Comparison of ENCODE assay signal across 13 mouse cellular contexts in the genomic region with DNA sequence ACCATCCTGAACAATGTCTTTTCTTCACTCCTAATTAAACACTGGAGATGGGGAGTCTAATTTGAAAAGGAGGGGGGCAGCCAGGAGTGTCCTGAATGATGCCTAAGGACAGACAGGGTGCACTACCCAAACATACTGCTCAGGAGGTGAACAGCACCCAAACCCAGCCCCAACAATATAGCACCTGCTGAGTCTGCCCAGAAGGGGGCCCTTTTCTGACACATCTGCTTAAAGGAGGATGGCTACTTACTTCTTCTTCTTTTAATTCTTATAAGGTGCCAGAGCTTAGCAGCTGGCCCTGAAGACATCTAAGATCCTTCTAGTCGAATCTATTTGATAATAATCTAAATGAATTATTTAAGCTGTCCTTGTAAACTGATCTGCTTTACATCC. TPM values are rescaled to one million over a fixed set of nuclear protein-coding genes. Genes with fewer than 3 reads are reported as not detected.
DNase-seq lines count a peak whose midpoint lies in the region; ATAC-seq and TF ChIP-seq lines count a peak whose summit lies in the region.
"Had no signal": no experiment of that assay in that cellular context is flagged by ENCODE, and none has a peak within 500 bp of the region (broad histone marks: within the 10 kb centered on the region; RNA-seq: fewer than 3 reads in every experiment).

No protein-coding gene starts in this region.

- H3K36me3 ChIP-seq in heart, embryonic 13.5 days: peaks cover 10% of the 10 kb centered on the region; the same call in 1 of the 2 replicates
- H3K36me3 ChIP-seq in forebrain, embryonic 13.5 days (ENCODE audit: poor library complexity, severe bottlenecking): peaks cover 19% of the 10 kb centered on the region

- H3K9ac ChIP-seq in heart, embryonic 13.5 days: no peak overlapping the region
- H3K9ac ChIP-seq in forebrain, embryonic 13.5 days: no peak overlapping the region
- H3K9ac ChIP-seq: liver, embryonic 13.5 days had no signal

- no peak overlapping the region for H3K4me2 ChIP-seq in heart, embryonic 13.5 days
- no peak overlapping the region for H3K4me2 ChIP-seq in forebrain, embryonic 13.5 days
- H3K4me2 ChIP-seq: liver, embryonic 13.5 days had no signal

- ATAC-seq in heart, embryonic 13.5 days (ENCODE audit: extremely low read depth, insufficient number of reproducible peaks, low FRiP score, low TSS enrichment): no peak
- ATAC-seq in forebrain, embryonic 13.5 days: no peak
- ATAC-seq: activated CD4-positive, CD25-positive, alpha-beta regulatory T cell, adult 4 months had no signal

- H3K4me1 ChIP-seq in heart, embryonic 13.5 days: peaks cover 37% of the 10 kb centered on the region
- peaks cover 14% of the 10 kb centered on the region for H3K4me1 ChIP-seq in forebrain, embryonic 13.5 days
- H3K4me1 ChIP-seq: liver, embryonic 13.5 days had no signal

- TF ChIP-seq CTCF in left cerebral cortex, adult 2 months (IDR thresholded peaks at IDR 0.05): peak; percentile 38

- H3K27ac ChIP-seq in heart, embryonic 13.5 days (replicated peaks): peak overlapping the region; percentile 66; the same call in 1 of the 2 replicates
- H3K27ac ChIP-seq in left cerebral cortex, adult 2 months: no peak overlapping the region
- no peak overlapping the region for H3K27ac ChIP-seq in forebrain, embryonic 13.5 days
- H3K27ac ChIP-seq: liver, embryonic 13.5 days had no signal

- WGBS in heart, embryonic 13.5 days: 76% methylated on average over 1 of the region's 1 CpGs
- WGBS in forebrain, embryonic 13.5 days: 90% methylated on average over 1 of the region's 1 CpGs

- intact Hi-C loops in left cerebral cortex, adult 2 months (cut with DNase I): no loop called here
- intact Hi-C loops in left cerebral cortex, postnatal 14 days (cut with DNase I): no loop called here

- H3K4me3 ChIP-seq in heart, embryonic 13.5 days: no peak overlapping the region
- no peak overlapping the region for H3K4me3 ChIP-seq in left cerebral cortex, adult 2 months
- no peak overlapping the region for H3K4me3 ChIP-seq in forebrain, embryonic 13.5 days
- H3K4me3 ChIP-seq: liver, embryonic 13.5 days had no signal

- H3K27me3 ChIP-seq in heart, embryonic 13.5 days (replicated peaks): no peaks in the 10 kb centered on the region
- no peaks in the 10 kb centered on the region for H3K27me3 ChIP-seq in forebrain, embryonic 13.5 days
- H3K27me3 ChIP-seq: liver, embryonic 13.5 days had no signal

- no peaks in the 10 kb centered on the region for H3K9me3 ChIP-seq in heart, embryonic 13.5 days
- H3K9me3 ChIP-seq in forebrain, embryonic 13.5 days (replicated peaks): no peaks in the 10 kb centered on the region

- DNase-seq in heart, adult 11 months: no peak
- no peak for DNase-seq in left cerebral cortex, adult 2 months (ENCODE audit: extremely low spot score in 1 of 2, low spot score in 2 of 2)
- no peak for DNase-seq in left cerebral cortex, postnatal 14 days (ENCODE audit: low spot score in 2 of 2)
- peak; percentile 28 for DNase-seq in thymus, postnatal 14 days
- DNase-seq in thymus, adult 18-20 months: no peak
- DNase-seq in thymus, postnatal 4 days: peak; percentile 61
- DNase-seq: cerebellum, adult 9-10 months; heart, postnatal 10 days; liver, embryonic 13.5 days; right cerebral cortex, adult 18-20 months had no signal

RNA-seq across cellular contexts. Expression of a gene that starts 34.0 kb away (rescaled TPM):
- 39.3 and 45.4 TPM in 2 replicates for polyA plus RNA-seq in heart, embryonic 13.5 days (2015; fragmentation: Nextera tagmentation; extraction: Ambion mirVana)
- total RNA-seq in left cerebral cortex, adult 2 months (2021): 10 to 100 TPM; 22.8 to 24.4 TPM
- 10 to 100 TPM; 24.8 to 25.6 TPM for total RNA-seq in left cerebral cortex, postnatal 14 days (2021)
- polyA plus RNA-seq in forebrain, embryonic 13.5 days (2015; fragmentation: Nextera tagmentation; extraction: Ambion mirVana): 55.6 and 63.5 TPM in 2 replicates

Comparison
In these comparisons a context has a peak if more than half of its experiments do, and no peak if none do; other contexts are left out.
1. DNase-seq: peak in thymus, postnatal 14 days (single experiment) and thymus, postnatal 4 days (single experiment); none in heart, adult 11 months (single experiment), left cerebral cortex, adult 2 months (0 of 2), left cerebral cortex, postnatal 14 days (0 of 2) and thymus, adult 18-20 months (0 of 2).